Mouse (Mus musculus) urinary bladder, postnatal 14 days (tissue): ENCODE results near the gene Htr5a.

ENCODE experiments used
- DNase-seq: peaks from one replicate; pipeline ENCODE4 v3.0.0; 2021; ENCODE audit warnings: low spot score

Htr5a gene

DNA sequence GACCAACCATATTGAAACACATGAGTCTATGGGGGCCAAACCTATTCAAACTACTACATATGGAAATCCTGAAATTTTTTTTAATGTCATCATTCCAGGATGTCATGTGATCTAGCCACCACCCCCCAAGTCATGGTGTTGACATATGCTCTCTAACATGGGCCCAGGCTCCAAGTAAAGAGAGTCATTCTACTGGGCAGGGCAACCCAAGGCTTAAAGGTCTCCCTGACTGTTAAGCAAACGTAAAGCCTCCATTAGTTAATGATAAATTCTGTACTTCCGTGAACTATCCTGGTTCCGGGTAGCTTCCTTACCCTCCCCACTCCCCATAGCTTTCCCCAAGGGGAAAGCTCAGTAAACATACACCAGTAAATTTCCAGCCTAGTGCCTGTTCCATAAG is 46.1 kb downstream of the Htr5a start:
- no peak for DNase-seq

DNA sequence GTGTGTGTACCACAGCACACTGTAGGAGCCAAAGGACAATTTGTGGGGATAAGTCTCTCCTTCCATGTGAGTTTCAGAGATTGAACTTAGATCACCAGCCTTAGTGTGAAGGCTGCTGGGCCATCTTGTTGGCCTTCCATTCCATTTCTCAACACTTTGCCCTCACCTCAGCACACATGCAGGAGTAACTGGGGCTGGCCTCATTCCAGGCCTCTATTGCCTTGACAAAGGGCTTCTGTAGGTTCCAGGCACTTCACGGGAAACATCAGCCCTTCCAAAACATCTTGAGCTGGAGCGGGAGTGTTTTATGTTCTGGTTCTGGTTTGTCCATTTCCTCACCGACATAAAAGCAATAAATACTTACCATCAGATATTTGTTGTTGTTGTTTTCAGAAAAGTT is 54.0 kb downstream of the Htr5a start:
- no peak for DNase-seq

DNA sequence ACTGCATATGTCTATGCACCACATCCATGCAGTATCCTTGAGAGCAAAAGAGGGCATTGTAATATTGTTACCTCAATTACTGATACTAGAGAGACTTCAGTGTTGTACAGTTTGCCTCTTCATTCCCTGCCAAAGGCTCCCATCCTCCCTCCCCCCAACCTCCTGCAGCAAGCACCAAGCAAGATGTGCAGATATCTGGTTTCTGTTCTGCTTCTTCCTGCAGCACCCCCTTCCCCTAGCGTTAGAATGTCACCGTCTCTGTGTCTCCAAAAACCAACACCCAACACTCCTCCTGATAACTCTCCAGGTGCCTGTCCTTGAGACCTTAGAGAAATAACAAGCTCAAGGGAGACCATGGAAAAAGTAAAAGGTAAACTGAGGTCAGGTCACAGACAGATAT is 57.8 kb downstream of the Htr5a start:
- DNase-seq: no peak

DNA sequence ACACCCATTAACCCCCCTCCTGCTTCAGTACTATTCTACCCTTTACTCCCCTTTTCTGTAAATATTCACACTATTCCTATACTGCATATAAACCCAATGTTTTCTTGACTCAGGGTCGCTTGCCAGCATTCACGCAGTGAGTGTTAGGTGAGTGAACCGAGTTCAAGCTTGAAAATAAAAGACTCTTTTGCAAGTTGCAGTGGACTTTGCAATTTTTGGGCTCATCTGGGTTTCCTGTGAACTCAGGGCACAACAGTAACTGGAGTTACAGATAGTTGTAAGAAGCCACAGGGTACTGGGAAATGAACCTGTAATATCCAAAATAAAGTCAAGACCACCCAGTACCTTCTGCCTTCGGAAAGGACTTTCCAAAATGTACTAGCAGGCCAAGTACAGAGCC is 58.2 kb downstream of the Htr5a start:
- no peak for DNase-seq
